Mouse (Mus musculus): ENCODE data around the gene Tbc1d22b. TPM values are rescaled to one million over a fixed set of nuclear protein-coding genes. Genes with fewer than 3 reads are reported as not detected.
A peak's percentile ranks its signal among the peaks of the same experiment; 100 is the strongest.

Gene Tbc1d22b
- polyA plus RNA-seq, 1 experiment from 2014 or later: 14.9 TPM

DNA sequence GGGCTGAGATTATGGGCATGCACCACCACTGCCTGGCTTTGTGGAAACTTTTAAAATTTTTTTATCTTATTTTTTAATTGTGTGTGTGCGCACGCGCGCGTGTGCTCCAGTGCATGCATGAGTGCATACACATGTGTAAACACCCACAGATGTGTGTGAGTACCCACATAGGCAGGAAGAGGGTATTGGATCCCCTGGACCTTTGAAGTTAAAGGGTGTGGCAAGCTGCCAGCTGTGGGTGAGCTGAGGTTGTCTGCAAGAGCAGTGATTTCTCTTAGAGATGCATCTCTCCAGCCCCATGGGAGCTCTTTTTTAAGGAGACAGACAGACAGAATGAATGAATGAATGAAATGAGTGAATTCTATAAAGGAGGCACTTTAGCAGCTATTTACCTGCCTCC lies 15.9 kb downstream of the Tbc1d22b start:
- no peak overlapping the region for H3K4me2 ChIP-seq
- H3K27ac ChIP-seq (ENCODE audit: poor library complexity, severe bottlenecking): no peak overlapping the region
- peaks cover 57% of the 10 kb centered on the region for H3K36me3 ChIP-seq
- H3K9ac ChIP-seq: no peak overlapping the region
- no peak for ATAC-seq (ENCODE audit: insufficient number of reproducible peaks, low FRiP score)
- no peaks in the 10 kb centered on the region for H3K4me1 ChIP-seq (replicated peaks)
- no peak overlapping the region for H3K4me3 ChIP-seq
- WGBS: 98% methylated on average over 5 of the region's 5 CpGs
- H3K27me3 ChIP-seq (replicated peaks): no peaks in the 10 kb centered on the region
- H3K9me3 ChIP-seq (replicated peaks): 0 out of 2 replicates have a peak, but pooled peaks cover 2% of the 10 kb centered on the region

DNA sequence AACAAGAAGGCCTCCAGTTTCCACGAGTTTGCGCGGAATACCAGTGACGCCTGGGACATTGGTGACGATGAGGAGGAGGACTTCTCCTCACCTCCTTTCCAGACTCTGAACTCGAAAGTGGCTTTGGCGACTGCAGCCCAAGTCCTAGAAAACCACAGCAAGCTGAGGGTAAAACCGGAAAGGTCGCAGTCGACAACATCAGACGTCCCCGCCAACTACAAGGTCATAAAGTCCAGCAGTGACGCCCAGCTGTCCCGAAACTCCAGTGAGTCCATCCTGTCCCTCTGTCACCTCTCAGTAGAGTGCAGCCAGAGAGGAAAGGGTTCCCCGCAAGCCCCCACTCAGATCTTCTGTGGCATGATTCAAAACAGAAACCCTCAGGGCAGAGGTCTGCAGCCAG lies 18.9 kb downstream of the Tbc1d22b start:
- no peak overlapping the region for H3K4me2 ChIP-seq
- no peaks in the 10 kb centered on the region for H3K27me3 ChIP-seq (replicated peaks)
- 89% methylated on average over 15 of the region's 15 CpGs for WGBS
- peaks cover 83% of the 10 kb centered on the region for H3K36me3 ChIP-seq
- H3K27ac ChIP-seq (ENCODE audit: poor library complexity, severe bottlenecking): no peak overlapping the region
- no peak overlapping the region for H3K4me3 ChIP-seq
- H3K9me3 ChIP-seq (replicated peaks): 0 out of 2 replicates have a peak, but pooled peaks cover 2% of the 10 kb centered on the region
- H3K4me1 ChIP-seq (replicated peaks): no peaks in the 10 kb centered on the region
- no peak overlapping the region for H3K9ac ChIP-seq
- ATAC-seq (ENCODE audit: insufficient number of reproducible peaks, low FRiP score): no peak

DNA sequence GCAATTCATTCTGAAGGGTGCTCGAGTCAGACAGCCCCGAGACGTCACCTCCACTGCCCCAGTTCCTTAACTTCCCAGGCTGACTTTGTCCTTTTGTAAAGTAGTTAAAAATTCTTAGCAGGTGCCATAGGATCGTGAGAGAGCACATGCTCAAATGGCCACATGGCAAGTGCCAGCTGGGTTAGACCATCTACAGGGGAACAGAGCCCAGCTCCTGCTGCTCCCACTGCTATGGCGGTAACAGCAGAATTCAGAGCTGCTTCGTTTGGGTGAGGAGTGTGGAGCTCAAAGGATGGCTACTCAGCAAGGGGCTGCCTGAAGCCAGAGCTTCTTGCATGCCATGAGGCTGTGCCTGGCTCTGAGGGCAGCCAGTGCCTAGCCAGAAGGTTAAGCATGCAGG lies 20.2 kb downstream of the Tbc1d22b start:
- H3K4me1 ChIP-seq (replicated peaks): 0 out of 2 replicates have a peak, but pooled peaks cover 3% of the 10 kb centered on the region
- WGBS: 88% methylated on average over 6 of the region's 6 CpGs
- H3K27me3 ChIP-seq (replicated peaks): no peaks in the 10 kb centered on the region

DNA sequence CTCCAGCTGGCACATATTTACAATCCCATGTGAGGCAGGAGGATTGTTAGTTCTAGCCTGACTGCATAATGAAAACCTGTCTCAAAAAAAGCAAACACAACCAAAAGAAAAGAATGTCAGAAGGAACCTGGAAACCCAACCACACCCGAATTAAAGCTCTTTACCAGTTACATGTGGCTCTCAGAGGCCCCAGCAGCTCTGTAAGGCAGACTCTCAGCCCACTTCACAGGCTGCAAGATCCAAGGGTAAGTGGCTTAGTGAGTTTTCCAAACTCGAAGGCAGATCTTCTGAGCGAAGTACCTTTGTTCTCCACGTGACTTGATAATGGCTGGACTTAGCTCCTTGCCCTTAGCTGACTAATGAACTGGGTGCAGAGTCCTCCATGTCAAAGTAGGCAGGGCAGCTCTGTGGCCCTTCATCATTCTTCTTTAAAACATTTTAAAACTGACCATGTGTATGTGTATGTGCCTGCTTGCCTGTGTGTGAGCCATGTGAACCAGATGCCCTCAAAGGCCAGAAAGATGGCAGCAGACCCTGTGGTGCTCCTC lies 30.1 kb downstream of the Tbc1d22b start:
- Histone ChIP-seq H3K4me3 (no peak overlapping the region), H3K9ac (no peak overlapping the region), H3K27ac (ENCODE audit: poor library complexity, severe bottlenecking) (no peak overlapping the region), H3K4me1 (replicated peaks) (peaks cover 16% of the 10 kb centered on the region), H3K27me3 (replicated peaks) (no peaks in the 10 kb centered on the region), H3K9me3 (replicated peaks) (no peaks in the 10 kb centered on the region), H3K4me2 (no peak overlapping the region), H3K36me3 (peaks cover 78% of the 10 kb centered on the region)
- 84% methylated on average over 4 of the region's 4 CpGs for WGBS
- no peak for ATAC-seq (ENCODE audit: insufficient number of reproducible peaks, low FRiP score)

More for the DNA sequence above, 20.2 kb downstream of the Tbc1d22b start:
- ATAC-seq (ENCODE audit: insufficient number of reproducible peaks, low FRiP score): no peak
- Histone ChIP-seq H3K9me3 (replicated peaks) (0 out of 2 replicates have a peak, but pooled peaks cover 2% of the 10 kb centered on the region), H3K4me2 (no peak overlapping the region), H3K9ac (no peak overlapping the region), H3K27ac (ENCODE audit: poor library complexity, severe bottlenecking) (no peak overlapping the region), H3K4me3 (no peak overlapping the region), H3K36me3 (peaks cover 87% of the 10 kb centered on the region)

DNA sequence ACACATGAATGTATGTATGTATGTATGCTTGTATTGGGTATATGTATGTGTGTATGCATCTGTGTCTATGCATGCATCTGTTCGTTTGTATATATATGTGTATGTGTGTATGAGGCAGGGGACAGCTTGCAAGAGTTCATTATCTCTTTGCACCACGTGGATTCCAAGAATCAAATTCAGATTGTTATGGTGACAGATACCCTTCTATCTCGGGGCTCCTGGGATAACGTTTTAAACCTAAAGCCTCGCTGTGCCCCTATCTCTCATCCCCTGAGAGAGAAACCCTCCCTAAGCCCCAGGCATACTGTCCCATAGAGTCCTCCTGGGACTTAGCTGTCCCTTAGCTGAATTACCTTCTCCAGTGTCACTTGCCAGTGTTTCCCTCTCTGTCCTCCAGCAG lies 34.0 kb downstream of the Tbc1d22b start:
- 65% methylated on average over 5 of the region's 5 CpGs for whole genome bisulfite sequencing
- Histone ChIP-seq H3K4me2 (no peak overlapping the region), H3K36me3 (peaks cover 69% of the 10 kb centered on the region), H3K4me1 (replicated peaks) (peaks cover 4% of the 10 kb centered on the region), H3K27ac (ENCODE audit: poor library complexity, severe bottlenecking) (no peak overlapping the region), H3K4me3 (no peak overlapping the region), H3K27me3 (replicated peaks) (no peaks in the 10 kb centered on the region), H3K9me3 (replicated peaks) (no peaks in the 10 kb centered on the region), H3K9ac (no peak overlapping the region)
- ATAC-seq (ENCODE audit: insufficient number of reproducible peaks, low FRiP score): no peak

DNA sequence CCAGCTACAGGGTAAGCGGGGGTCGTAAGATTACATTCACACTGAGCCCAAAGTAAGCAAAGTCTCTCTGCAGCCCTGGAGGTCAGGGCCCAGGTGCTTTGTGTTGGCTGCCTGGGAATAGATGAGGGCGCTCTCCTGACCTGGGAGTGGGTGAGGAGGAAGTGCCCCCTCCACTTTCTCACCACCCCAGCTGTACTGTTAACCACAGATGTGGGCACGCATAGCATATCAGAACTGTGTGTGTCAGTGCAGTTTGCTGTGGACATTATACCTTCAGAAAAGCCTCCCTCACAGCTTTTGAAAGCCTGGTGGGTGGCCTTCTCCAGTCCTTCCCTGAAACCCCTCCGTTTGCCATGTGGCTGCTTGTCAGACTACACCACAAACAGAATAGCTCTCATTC lies 34.7 kb downstream of the Tbc1d22b start:
- H3K9ac ChIP-seq: no peak overlapping the region
- ATAC-seq (ENCODE audit: insufficient number of reproducible peaks, low FRiP score): no peak

DNA sequence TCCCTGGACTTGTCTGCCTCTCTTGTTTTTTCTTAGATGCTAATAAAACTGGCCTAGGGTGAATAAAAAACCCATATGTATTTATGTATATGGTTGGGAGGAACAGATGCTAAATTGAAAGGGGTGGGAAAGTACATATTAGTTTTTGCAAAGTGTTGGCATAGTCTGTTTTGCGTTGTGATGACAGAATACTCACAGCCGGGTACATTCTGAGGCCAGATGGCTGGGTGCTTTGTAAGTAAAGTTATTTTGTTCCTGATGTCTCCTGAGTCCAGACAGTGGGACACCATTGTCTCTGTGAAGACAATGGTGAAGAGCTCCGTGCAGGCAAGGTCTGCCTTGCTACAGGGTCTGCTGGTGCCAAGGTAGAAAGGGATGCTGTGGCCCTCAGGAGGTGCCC lies 35.2 kb downstream of the Tbc1d22b start:
- Histone ChIP-seq H3K36me3 (peaks cover 58% of the 10 kb centered on the region), H3K4me3 (no peak overlapping the region), H3K27me3 (replicated peaks) (no peaks in the 10 kb centered on the region), H3K9me3 (replicated peaks) (no peaks in the 10 kb centered on the region), H3K4me2 (no peak overlapping the region), H3K4me1 (replicated peaks) (peaks cover 16% of the 10 kb centered on the region), H3K27ac (ENCODE audit: poor library complexity, severe bottlenecking) (no peak overlapping the region), H3K9ac (no peak overlapping the region)
- 89% methylated on average over 3 of the region's 3 CpGs for WGBS
- ATAC-seq (ENCODE audit: insufficient number of reproducible peaks, low FRiP score): no peak

More for the DNA sequence above, 34.7 kb downstream of the Tbc1d22b start:
- WGBS: 81% methylated on average over 5 of the region's 5 CpGs
- no peak overlapping the region for H3K27ac ChIP-seq (ENCODE audit: poor library complexity, severe bottlenecking)
- no peak overlapping the region for H3K4me3 ChIP-seq
- H3K4me1 ChIP-seq (replicated peaks): peaks cover 12% of the 10 kb centered on the region
- no peaks in the 10 kb centered on the region for H3K9me3 ChIP-seq (replicated peaks)
- peaks cover 62% of the 10 kb centered on the region for H3K36me3 ChIP-seq
- no peak overlapping the region for H3K4me2 ChIP-seq
- no peaks in the 10 kb centered on the region for H3K27me3 ChIP-seq (replicated peaks)

DNA sequence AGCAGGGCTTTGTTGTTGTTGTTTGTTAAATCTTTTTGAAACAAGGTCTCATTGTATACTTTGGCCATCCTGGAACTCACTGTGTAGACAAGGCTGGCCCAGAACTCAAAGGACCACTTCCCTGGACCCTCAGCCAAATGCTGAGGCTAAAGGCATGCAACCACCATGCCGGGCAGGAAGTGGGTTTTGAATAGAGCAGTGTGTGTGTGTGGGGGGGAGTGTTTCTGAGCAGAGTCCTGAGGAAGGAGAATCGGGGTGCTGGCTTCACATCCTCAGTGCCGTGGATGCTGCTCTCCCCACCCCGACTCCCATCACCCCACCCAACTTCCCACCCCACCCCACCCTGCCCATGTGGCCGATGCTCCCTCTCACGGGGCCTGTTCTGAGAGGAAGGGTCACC lies 35.9 kb downstream of the Tbc1d22b start:
- H3K36me3 ChIP-seq: peaks cover 52% of the 10 kb centered on the region
- 87% methylated on average over 6 of the region's 6 CpGs for WGBS
- no peak for ATAC-seq (ENCODE audit: insufficient number of reproducible peaks, low FRiP score)

DNA sequence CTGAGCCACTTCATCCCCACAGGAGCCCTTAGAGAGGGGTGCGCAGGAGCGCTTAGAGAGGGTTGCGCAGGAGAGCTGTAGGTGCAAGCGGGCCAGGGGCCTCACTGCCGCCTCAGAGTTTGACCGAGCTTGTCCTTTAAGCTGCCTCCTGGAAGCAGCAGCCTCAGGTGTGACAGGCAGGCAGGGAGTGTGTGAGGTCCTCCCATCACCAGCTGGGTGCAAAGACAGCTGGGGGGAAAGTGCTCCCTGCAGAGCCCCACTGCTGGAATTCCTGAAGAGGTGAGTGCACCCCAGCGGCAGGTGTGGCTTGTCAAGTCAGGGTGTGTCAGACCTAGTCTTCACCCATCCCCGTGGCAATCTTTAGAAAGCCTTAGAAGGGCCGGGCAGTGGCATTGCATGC lies 37.3 kb downstream of the Tbc1d22b start:
- no peaks in the 10 kb centered on the region for H3K9me3 ChIP-seq (replicated peaks)
- no peak overlapping the region for H3K9ac ChIP-seq
- peaks cover 39% of the 10 kb centered on the region for H3K36me3 ChIP-seq
- ATAC-seq (ENCODE audit: insufficient number of reproducible peaks, low FRiP score): no peak
- no peak overlapping the region for H3K4me2 ChIP-seq
- H3K4me3 ChIP-seq: no peak overlapping the region
- no peak overlapping the region for H3K27ac ChIP-seq (ENCODE audit: poor library complexity, severe bottlenecking)
- WGBS: 83% methylated on average over 9 of the region's 9 CpGs
- H3K27me3 ChIP-seq (replicated peaks): no peaks in the 10 kb centered on the region
- peaks cover 22% of the 10 kb centered on the region for H3K4me1 ChIP-seq (replicated peaks)

More for the DNA sequence above, 35.9 kb downstream of the Tbc1d22b start:
- Histone ChIP-seq H3K4me2 (no peak overlapping the region), H3K27ac (ENCODE audit: poor library complexity, severe bottlenecking) (no peak overlapping the region), H3K27me3 (replicated peaks) (no peaks in the 10 kb centered on the region), H3K4me3 (no peak overlapping the region), H3K9ac (no peak overlapping the region), H3K9me3 (replicated peaks) (no peaks in the 10 kb centered on the region), H3K4me1 (replicated peaks) (peaks cover 19% of the 10 kb centered on the region)

DNA sequence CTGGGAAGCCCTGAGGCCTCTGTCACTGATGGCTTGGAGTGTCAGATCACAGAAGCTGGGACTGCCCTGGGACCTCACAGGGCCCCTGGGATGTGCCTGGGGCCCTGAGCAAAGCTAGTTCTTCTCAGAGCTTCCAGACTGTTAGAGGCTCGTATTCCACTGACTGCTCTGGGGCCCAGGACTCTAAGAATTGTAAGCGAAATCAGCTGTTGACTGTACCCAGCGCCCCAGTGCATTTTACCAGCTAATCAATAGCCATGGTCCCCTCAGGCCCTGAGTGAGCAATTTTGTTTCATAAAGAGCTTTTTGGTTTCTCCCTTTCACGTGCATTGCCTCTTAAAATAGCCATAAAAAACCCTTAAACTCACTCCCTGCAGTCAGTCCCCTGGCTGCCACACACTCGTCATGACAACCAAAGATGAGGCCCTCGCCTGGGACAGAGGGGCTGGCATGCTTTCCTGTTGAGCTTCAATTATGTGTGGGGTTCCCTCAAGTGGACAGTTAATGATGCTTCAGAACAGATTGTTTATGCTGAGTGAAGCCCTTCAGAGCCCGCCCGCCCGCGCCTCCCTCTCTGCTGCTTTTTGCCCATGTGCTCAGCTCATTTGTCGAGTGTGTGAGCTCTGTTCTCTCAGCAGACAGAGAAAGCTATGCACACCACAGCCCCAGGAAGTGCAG lies 39.8 kb downstream of the Tbc1d22b start:
- Histone ChIP-seq H3K9me3 (replicated peaks) (no peaks in the 10 kb centered on the region), H3K36me3 (peaks cover 28% of the 10 kb centered on the region), H3K27me3 (replicated peaks) (no peaks in the 10 kb centered on the region), H3K4me3 (no peak overlapping the region), H3K4me2 (no peak overlapping the region), H3K9ac (no peak overlapping the region), H3K27ac (ENCODE audit: poor library complexity, severe bottlenecking) (peak overlapping the region; percentile 34; the same call in 1 of the 2 replicates), H3K4me1 (replicated peaks) (peaks cover 26% of the 10 kb centered on the region)
- 61% methylated on average over 11 of the region's 11 CpGs for WGBS
- 0 out of 2 replicates have a peak, but pooled peaks have one; percentile 42 for ATAC-seq (ENCODE audit: insufficient number of reproducible peaks, low FRiP score)

DNA sequence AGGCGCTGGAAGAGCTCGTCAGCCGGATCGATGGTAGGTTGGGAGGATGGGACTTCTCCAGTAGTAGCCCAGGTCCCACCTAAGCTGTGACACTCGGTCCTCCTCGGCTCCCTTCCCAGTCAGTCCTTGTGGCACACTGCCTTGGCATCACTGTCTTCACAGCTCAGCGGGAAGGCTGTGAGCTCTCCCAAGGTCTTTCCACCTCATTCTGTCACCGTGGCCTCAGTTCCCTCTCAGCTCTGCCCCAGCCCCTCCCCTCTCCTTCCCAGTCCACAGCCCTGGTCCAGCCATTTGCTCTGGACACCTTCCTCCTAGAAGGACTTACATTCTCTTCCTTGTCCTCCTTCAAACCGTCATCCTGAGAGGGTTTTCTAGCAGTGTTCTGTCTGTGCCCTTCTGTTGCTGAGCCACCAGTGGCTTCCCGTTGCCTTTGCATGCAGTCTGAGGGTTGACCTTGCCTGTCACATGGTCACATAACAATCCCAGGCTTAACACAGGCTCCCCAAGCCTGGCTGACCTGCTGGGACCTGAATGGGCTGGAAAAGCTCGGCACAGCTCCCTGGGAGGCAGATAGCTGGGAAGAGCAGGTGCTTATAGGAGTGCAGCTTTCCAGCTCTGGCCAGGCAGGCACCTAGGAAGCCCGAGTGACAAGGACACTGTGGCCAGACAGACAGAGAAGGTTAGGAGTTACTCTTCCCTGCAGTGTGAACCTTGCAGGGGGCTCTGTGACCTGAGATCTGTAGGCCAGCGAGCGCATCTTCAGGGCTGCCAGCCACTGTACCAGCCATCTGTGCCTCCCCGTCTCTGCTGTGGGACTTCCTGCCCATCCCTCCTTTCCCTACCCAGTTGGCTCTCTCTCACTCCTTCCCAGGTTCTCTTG lies 46.5 kb downstream of the Tbc1d22b start:
- Histone ChIP-seq H3K9ac (0 out of 2 replicates have a peak overlapping the region, but pooled peaks have one; percentile 1), H3K36me3 (peaks cover 68% of the 10 kb centered on the region), H3K9me3 (replicated peaks) (no peaks in the 10 kb centered on the region), H3K4me1 (replicated peaks) (peaks cover 29% of the 10 kb centered on the region), H3K27ac (ENCODE audit: poor library complexity, severe bottlenecking) (no peak overlapping the region), H3K4me2 (no peak overlapping the region), H3K27me3 (replicated peaks) (no peaks in the 10 kb centered on the region), H3K4me3 (no peak overlapping the region)
- 75% methylated on average over 15 of the region's 15 CpGs for WGBS
- ATAC-seq (ENCODE audit: insufficient number of reproducible peaks, low FRiP score): no peak
